Mouse (Mus musculus) heart, embryonic 12.5 days (tissue): ENCODE data around the gene Btg4. TPM values are rescaled to one million over a fixed set of nuclear protein-coding genes. Genes with fewer than 3 reads are reported as not detected.

Source experiments
- ATAC-seq: fragments of 200-750 bp; cut with Nextera tagmentation; 2 replicates; pipeline ENCODE4 v1.8.0; 2017; ENCODE audit warnings: moderate TSS enrichment, moderate library complexity; ENCODE audit not compliant: insufficient number of reproducible peaks, low FRiP score
- H3K27ac ChIP-seq: fragments of 300-500 bp; sonication (generic); 2 replicates; pipeline ENCODE4 v1.5.1; 2016; ENCODE audit warnings: mild to moderate bottlenecking, moderate library complexity; ENCODE audit not compliant: poor library complexity, severe bottlenecking
- H3K27me3 ChIP-seq: fragments of 300-500 bp; sonication (generic); replicated peaks from 2 replicates; pipeline ENCODE4 v1.6.1; 2016; ENCODE audit warnings: mild to moderate bottlenecking, moderate library complexity
- H3K36me3 ChIP-seq: fragments of 300-500 bp; sonication (generic); 2 replicates; pipeline ENCODE4 v1.6.1; 2016; ENCODE audit warnings: mild to moderate bottlenecking, moderate library complexity
- H3K4me1 ChIP-seq: fragments of 300-500 bp; sonication (generic); replicated peaks from 2 replicates; pipeline ENCODE4 v1.6.1; 2016; ENCODE audit warnings: mild to moderate bottlenecking
- H3K4me2 ChIP-seq: fragments of 300-500 bp; sonication (generic); 2 replicates; pipeline ENCODE4 v1.6.1; 2016; ENCODE audit warnings: mild to moderate bottlenecking, moderate library complexity
- H3K4me3 ChIP-seq: fragments of 300-500 bp; sonication (generic); 2 replicates; pipeline ENCODE4 v1.5.1; 2016; ENCODE audit warnings: mild to moderate bottlenecking
- H3K9ac ChIP-seq: fragments of 300-500 bp; sonication (generic); 2 replicates; pipeline ENCODE4 v1.6.1; 2016; ENCODE audit warnings: mild to moderate bottlenecking, moderate library complexity
- H3K9me3 ChIP-seq: fragments of 300-500 bp; sonication (generic); replicated peaks from 2 replicates; pipeline ENCODE4 v1.6.1; 2016; ENCODE audit warnings: mild to moderate bottlenecking, moderate library complexity
- WGBS: fragments of 180-500 bp; shearing (Covaris S2); methylation state at CpG from one replicate; pipeline ENCODE4 v1.1.7; 2016; 5-methylcytosine and 5-hydroxymethylcytosine counted together
- polyA plus RNA-seq: library from polyadenylated mRNA; unstranded; fragments of >200 nt; fragmentation: Nextera tagmentation; extraction: Ambion mirVana; gene quantifications from 2 replicates; pipeline ENCODE4 v1.2.1, GENCODE M21; 2016

Btg4 gene
- polyA plus RNA-seq, 1 experiment from 2014 or later = not detected

GRCm38 (mm10) chr9:51093697-51094096 is 33.0 kb downstream of the Btg4 start:
- no peak overlapping the region for H3K27ac ChIP-seq
- WGBS = 39% methylated on average over 5 of the region's 5 CpGs
- H3K27me3 ChIP-seq = no peaks in the 10 kb centered on the region
- no peaks in the 10 kb centered on the region for H3K4me1 ChIP-seq
- no peak for ATAC-seq
- H3K9me3 ChIP-seq = no peaks in the 10 kb centered on the region
- H3K36me3 ChIP-seq = no peaks in the 10 kb centered on the region
- no peak overlapping the region for H3K4me2 ChIP-seq
- H3K4me3 ChIP-seq = no peak overlapping the region
- H3K9ac ChIP-seq = no peak overlapping the region

- no peak for ATAC-seq
- H3K27me3 ChIP-seq = peaks cover 7% of the 10 kb centered on the region
- H3K27ac ChIP-seq = no peak overlapping the region
- WGBS = 42% methylated on average over 2 of the region's 2 CpGs
- no peak overlapping the region for H3K4me2 ChIP-seq
- H3K9me3 ChIP-seq = no peaks in the 10 kb centered on the region
- H3K4me3 ChIP-seq = no peak overlapping the region
- no peaks in the 10 kb centered on the region for H3K4me1 ChIP-seq
- H3K9ac ChIP-seq = no peak overlapping the region
- no peaks in the 10 kb centered on the region for H3K36me3 ChIP-seq
Observed at GRCm38 (mm10) chr9:51096306-51096705, 35.6 kb downstream of the Btg4 start.

GRCm38 (mm10) chr9:51101756-51102425 is 41.2 kb downstream of the Btg4 start, which contains the start of gene 4833427G06Rik:
Gene 4833427G06Rik (minus strand): TSS chr9:51102078.
- peak within 1 kb of the TSS; percentile 11; the same call in 1 of the 2 replicates for H3K9ac ChIP-seq
- no peaks in the 10 kb centered on the region for H3K36me3 ChIP-seq
- peaks cover 7% of the 10 kb centered on the region for H3K27me3 ChIP-seq
- H3K4me3 ChIP-seq = peak within 1 kb of the TSS; percentile 69
- H3K9me3 ChIP-seq = no peaks in the 10 kb centered on the region
- H3K4me2 ChIP-seq = peak within 1 kb of the TSS; percentile 100
- no peak for ATAC-seq
- 11% methylated on average over 27 of the region's 27 CpGs for WGBS
- no peaks in the 10 kb centered on the region for H3K4me1 ChIP-seq
- H3K27ac ChIP-seq = no peak within 1 kb of the TSS

GRCm38 (mm10) chr9:51102963-51103807 is 42.5 kb downstream of the Btg4 start:
- Histone ChIP-seq H3K36me3 (no peaks in the 10 kb centered on the region), H3K4me3 (peak overlapping the region; percentile 69), H3K9ac (peak overlapping the region; percentile 78), H3K4me1 (no peaks in the 10 kb centered on the region), H3K27ac (no peak overlapping the region), H3K9me3 (no peaks in the 10 kb centered on the region), H3K4me2 (peak overlapping the region; percentile 100), H3K27me3 (peaks cover 7% of the 10 kb centered on the region)
- peak; percentile 39 for ATAC-seq
- WGBS = 2% methylated on average over 44 of the region's 44 CpGs

- Histone ChIP-seq H3K36me3 (no peaks in the 10 kb centered on the region), H3K27ac (no peak overlapping the region), H3K27me3 (peaks cover 7% of the 10 kb centered on the region), H3K4me2 (peak overlapping the region; percentile 100), H3K4me3 (peak overlapping the region; percentile 69), H3K9me3 (no peaks in the 10 kb centered on the region), H3K4me1 (no peaks in the 10 kb centered on the region), H3K9ac (peak overlapping the region; percentile 78)
- peak; percentile 67 for ATAC-seq
- WGBS = 10% methylated on average over 30 of the region's 30 CpGs
Observed at GRCm38 (mm10) chr9:51103808-51104514, 43.3 kb downstream of the Btg4 start.

- 68% methylated on average over 2 of the region's 2 CpGs for WGBS
- Histone ChIP-seq H3K4me1 (no peaks in the 10 kb centered on the region), H3K36me3 (no peaks in the 10 kb centered on the region), H3K4me2 (no peak overlapping the region), H3K9me3 (no peaks in the 10 kb centered on the region), H3K9ac (no peak overlapping the region), H3K27ac (no peak overlapping the region), H3K27me3 (peaks cover under 1% of the 10 kb centered on the region; the same call in 1 of the 2 replicates), H3K4me3 (no peak overlapping the region)
- no peak for ATAC-seq
Observed at GRCm38 (mm10) chr9:51105751-51106150, 45.0 kb downstream of the Btg4 start.

GRCm38 (mm10) chr9:51114767-51115166 is 54.1 kb downstream of the Btg4 start:
- H3K9ac ChIP-seq = no peak overlapping the region
- H3K27ac ChIP-seq = no peak overlapping the region
- 0 out of 2 replicates have a peak, but pooled peaks cover 3% of the 10 kb centered on the region for H3K27me3 ChIP-seq
- no peaks in the 10 kb centered on the region for H3K9me3 ChIP-seq
- no peak overlapping the region for H3K4me2 ChIP-seq
- H3K36me3 ChIP-seq = no peaks in the 10 kb centered on the region
- ATAC-seq = no peak
- no peak overlapping the region for H3K4me3 ChIP-seq
- H3K4me1 ChIP-seq = no peaks in the 10 kb centered on the region
- WGBS = 55% methylated on average over 4 of the region's 4 CpGs

- WGBS = 66% methylated on average over 3 of the region's 3 CpGs
- Histone ChIP-seq H3K4me2 (no peak overlapping the region), H3K4me3 (no peak overlapping the region), H3K4me1 (no peaks in the 10 kb centered on the region), H3K9ac (no peak overlapping the region), H3K27me3 (0 out of 2 replicates have a peak, but pooled peaks cover 3% of the 10 kb centered on the region), H3K9me3 (no peaks in the 10 kb centered on the region), H3K27ac (no peak overlapping the region), H3K36me3 (no peaks in the 10 kb centered on the region)
- ATAC-seq = no peak
Observed at GRCm38 (mm10) chr9:51136985-51137384, 76.3 kb downstream of the Btg4 start.

GRCm38 (mm10) chr9:51137432-51137831 is 76.7 kb downstream of the Btg4 start:
- no peak overlapping the region for H3K4me2 ChIP-seq
- ATAC-seq = no peak
- no peak overlapping the region for H3K9ac ChIP-seq
- no peaks in the 10 kb centered on the region for H3K36me3 ChIP-seq
- H3K27ac ChIP-seq = no peak overlapping the region
- H3K9me3 ChIP-seq = no peaks in the 10 kb centered on the region
- H3K4me1 ChIP-seq = no peaks in the 10 kb centered on the region
- H3K4me3 ChIP-seq = no peak overlapping the region
- H3K27me3 ChIP-seq = 0 out of 2 replicates have a peak, but pooled peaks cover 3% of the 10 kb centered on the region
- WGBS = 71% methylated on average over 4 of the region's 4 CpGs

- ATAC-seq = no peak
- H3K9me3 ChIP-seq = no peaks in the 10 kb centered on the region
- H3K27ac ChIP-seq = no peak overlapping the region
- H3K9ac ChIP-seq = no peak overlapping the region
- H3K27me3 ChIP-seq = 0 out of 2 replicates have a peak, but pooled peaks cover 3% of the 10 kb centered on the region
- WGBS = 71% methylated on average over 1 of the region's 1 CpGs
- H3K36me3 ChIP-seq = no peaks in the 10 kb centered on the region
- H3K4me3 ChIP-seq = no peak overlapping the region
- no peak overlapping the region for H3K4me2 ChIP-seq
- H3K4me1 ChIP-seq = no peaks in the 10 kb centered on the region
Observed at GRCm38 (mm10) chr9:51137836-51138235, 77.1 kb downstream of the Btg4 start.

GRCm38 (mm10) chr9:51138301-51138700 is 77.6 kb downstream of the Btg4 start:
- WGBS = 87% methylated on average over 1 of the region's 1 CpGs
- Histone ChIP-seq H3K27ac (no peak overlapping the region), H3K27me3 (peaks cover 7% of the 10 kb centered on the region; the same call in 1 of the 2 replicates), H3K4me2 (no peak overlapping the region), H3K4me3 (no peak overlapping the region), H3K4me1 (no peaks in the 10 kb centered on the region), H3K9me3 (no peaks in the 10 kb centered on the region), H3K36me3 (no peaks in the 10 kb centered on the region), H3K9ac (no peak overlapping the region)
- ATAC-seq = no peak
